Mouse (Mus musculus): Measurements from ENCODE around the gene Senp3. TPM values are rescaled to one million over a fixed set of nuclear protein-coding genes. Genes with fewer than 3 reads are reported as not detected.
"Not testable (repeated sequence)": the region's sequence is repeated elsewhere in the genome, so short reads cannot be mapped to it uniquely, and the experiment has no call there.

Senp3 gene
- 116 and 122 TPM in 2 replicates for polyA plus RNA-seq (2016; fragmentation: Nextera tagmentation; extraction: Ambion mirVana)

DNA sequence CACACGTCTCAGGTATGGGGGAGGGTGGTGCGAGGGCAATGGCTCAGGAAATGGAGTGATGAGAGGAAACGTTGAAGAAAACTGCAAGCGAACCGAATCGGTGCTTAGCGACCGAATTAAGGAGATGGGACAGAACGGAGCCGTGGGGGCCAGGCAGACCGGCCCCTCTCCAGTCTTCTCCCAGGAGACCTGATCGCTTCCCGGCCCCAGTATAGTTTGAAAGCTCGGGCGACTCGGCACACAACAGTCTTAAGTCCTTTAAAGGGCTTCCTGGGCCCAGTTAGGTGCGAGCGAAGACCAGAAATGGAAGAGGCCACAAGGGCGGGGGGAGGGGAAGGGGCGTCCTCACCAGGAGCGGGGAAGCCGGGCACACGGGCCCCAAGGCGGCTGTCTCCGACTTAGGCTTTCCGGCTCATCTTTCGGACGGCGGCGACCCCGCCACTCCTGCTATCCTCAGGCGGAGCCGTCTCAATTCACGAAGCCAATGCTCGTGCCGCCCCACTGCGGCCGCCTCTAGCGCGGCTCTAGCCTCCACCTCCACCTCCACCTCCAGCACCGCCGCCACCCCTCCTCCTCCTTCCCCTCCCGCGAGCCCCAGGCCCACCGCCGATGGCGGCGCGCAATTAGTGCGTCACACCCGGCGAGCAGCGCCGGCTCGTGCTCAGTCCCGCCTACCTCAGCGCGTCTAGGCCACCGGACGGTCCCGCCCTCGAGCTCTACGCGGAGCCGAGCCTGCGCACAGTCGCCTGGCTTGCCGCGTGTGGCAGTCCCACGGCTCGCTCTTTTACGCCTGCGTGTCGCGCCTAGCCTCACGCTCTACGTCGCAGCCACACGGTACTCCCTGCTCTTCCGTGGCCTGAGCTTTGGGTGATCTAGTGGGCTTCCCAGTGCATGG, at the start of gene Senp3:
Gene Senp3 (minus strand): TSS at position 771 of the 895 bp plus-strand sequence.
- Histone ChIP-seq H3K36me3 (peaks cover 41% of the 10 kb centered on the region), H3K27me3 (ENCODE audit: insufficient read depth, poor library complexity, severe bottlenecking) (peaks cover 7% of the 10 kb centered on the region; the same call in 1 of the 2 replicates), H3K27ac (peak within 1 kb of the TSS; percentile 93), H3K4me3 (peak within 1 kb of the TSS; percentile 82), H3K9me3 (no peaks in the 10 kb centered on the region), H3K4me1 (replicated peaks) (peaks cover 45% of the 10 kb centered on the region)
- DNase-seq (ENCODE audit: low spot score): peak; percentile 98
- WGBS: under 1% methylated on average over 80 of the region's 80 CpGs

DNA sequence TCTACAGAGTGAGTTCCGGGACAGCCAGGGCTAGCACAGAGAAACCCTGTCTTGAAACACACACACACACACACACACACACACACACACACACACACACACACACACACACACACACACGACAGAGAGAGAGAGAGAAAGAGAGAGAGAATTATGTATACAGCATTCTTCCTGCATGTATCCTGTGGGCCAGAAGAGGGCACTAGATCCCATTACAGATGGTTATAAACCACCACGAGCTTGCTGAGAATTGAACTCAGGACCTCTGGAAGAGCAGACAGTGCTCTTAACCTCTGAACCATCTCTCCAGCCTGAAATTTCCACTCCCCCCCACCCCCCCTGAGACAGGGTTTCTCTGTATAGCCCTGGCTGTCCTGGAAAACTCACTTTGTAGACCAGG, 49.5 kb upstream of the Senp3 start:
- not testable (repeated sequence) for H3K4me3 ChIP-seq; H3K27ac ChIP-seq; DNase-seq (ENCODE audit: low spot score); H3K9me3 ChIP-seq; H3K27me3 ChIP-seq (ENCODE audit: insufficient read depth, poor library complexity, severe bottlenecking); H3K4me1 ChIP-seq (replicated peaks)
- WGBS: 82% methylated on average over 2 of the region's 3 CpGs
- peaks cover 32% of the 10 kb centered on the region for H3K36me3 ChIP-seq

DNA sequence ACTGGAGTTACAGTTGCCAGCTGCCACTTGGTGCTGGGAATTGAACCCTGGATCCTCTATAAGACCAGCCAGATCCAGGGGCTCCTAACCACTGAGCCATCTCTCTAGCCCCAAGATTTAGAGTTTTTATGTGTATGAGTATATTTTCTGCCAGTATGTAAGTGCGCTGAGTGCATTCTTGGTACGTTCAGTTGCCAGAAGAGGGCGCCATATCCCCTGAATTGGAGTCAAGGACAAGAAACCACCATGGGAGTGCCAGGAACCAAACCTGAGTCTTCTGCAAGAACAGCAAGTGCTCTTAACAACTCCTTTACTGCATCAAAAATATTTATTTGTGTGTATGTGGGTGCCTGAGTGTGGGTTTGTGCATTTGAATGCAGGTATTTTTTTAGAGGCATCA, 47.2 kb upstream of the Senp3 start:
- Histone ChIP-seq H3K4me1 (replicated peaks) (no peaks in the 10 kb centered on the region), H3K36me3 (peaks cover 9% of the 10 kb centered on the region), H3K4me3 (no peak overlapping the region), H3K27ac (no peak overlapping the region), H3K9me3 (no peaks in the 10 kb centered on the region), H3K27me3 (ENCODE audit: insufficient read depth, poor library complexity, severe bottlenecking) (no peaks in the 10 kb centered on the region)
- peak; percentile 57 for DNase-seq (ENCODE audit: low spot score)
- WGBS: 14% methylated on average over 3 of the region's 3 CpGs

DNA sequence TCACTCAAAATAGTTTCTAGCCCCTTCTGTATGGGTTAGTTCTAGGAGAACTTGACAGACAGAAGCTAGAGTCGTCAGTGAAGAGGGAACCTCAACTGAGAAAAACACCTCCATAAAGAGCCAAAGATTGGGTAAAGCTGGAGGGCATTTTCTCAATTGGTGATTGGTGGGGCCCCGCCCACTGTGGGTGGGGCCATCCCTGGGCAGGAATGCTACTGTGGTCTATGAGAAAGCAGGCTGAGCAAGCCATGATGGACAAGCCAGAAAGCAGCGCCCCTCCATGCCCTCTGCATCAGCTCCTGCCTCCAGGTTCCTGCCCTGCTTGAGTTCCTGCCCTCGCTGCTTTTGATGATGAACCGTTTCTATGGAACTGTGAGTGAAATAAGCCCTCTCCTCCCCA, 44.1 kb upstream of the Senp3 start:
- Histone ChIP-seq H3K27ac (no peak overlapping the region), H3K36me3 (no peaks in the 10 kb centered on the region), H3K27me3 (ENCODE audit: insufficient read depth, poor library complexity, severe bottlenecking) (no peaks in the 10 kb centered on the region), H3K9me3 (no peaks in the 10 kb centered on the region), H3K4me3 (no peak overlapping the region), H3K4me1 (replicated peaks) (no peaks in the 10 kb centered on the region)
- no peak for DNase-seq (ENCODE audit: low spot score)
- 38% methylated on average over 5 of the region's 5 CpGs for WGBS

DNA sequence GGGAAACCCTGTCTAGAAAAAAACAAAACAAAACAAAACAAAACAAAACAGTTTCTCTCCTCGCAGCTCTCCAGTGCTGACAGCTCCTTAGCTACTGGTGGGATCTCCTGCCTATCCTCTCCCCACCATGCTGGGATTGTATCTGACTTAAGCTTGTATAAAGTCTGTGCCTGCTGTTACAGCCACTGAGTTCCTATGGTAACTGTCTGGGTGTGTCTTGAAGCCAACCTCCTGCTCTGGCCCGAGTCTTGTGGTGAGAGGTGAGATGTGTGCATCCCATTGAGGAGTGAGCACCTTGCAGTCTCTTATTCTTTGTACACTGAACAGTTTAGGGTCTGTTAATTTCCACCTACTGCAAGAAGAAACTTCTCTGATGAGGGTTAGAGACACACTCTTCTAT, 41.2 kb upstream of the Senp3 start:
- H3K4me1 ChIP-seq (replicated peaks): peaks cover 9% of the 10 kb centered on the region
- H3K27me3 ChIP-seq (ENCODE audit: insufficient read depth, poor library complexity, severe bottlenecking): no peaks in the 10 kb centered on the region
- H3K36me3 ChIP-seq: no peaks in the 10 kb centered on the region
- whole genome bisulfite sequencing: 48% methylated on average over 2 of the region's 2 CpGs
- DNase-seq (ENCODE audit: low spot score): no peak
- no peak overlapping the region for H3K27ac ChIP-seq
- no peak overlapping the region for H3K4me3 ChIP-seq
- H3K9me3 ChIP-seq: no peaks in the 10 kb centered on the region

DNA sequence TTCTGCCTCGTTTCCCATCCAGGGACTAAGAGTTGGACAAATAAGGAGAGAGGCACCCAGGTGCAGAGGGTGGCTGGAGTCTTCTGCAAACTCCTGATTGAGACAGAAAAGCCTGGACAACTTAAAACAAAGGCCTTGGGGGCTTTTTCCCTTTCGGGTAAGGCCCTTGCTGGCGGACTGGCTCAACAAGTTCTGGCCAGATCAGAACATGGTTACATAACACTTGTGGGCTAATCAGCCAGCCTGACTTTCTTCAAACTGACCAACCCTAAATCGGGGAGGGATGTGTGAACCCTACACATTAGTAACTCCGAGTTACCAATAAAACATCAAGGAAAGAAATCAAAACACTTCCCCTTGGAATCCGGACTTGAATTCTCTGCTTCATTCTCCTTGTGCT, 39.0 kb upstream of the Senp3 start:
- 81% methylated on average over 6 of the region's 6 CpGs for WGBS
- Histone ChIP-seq H3K9me3 (no peaks in the 10 kb centered on the region), H3K4me1 (replicated peaks) (peaks cover 14% of the 10 kb centered on the region), H3K27ac (no peak overlapping the region), H3K36me3 (no peaks in the 10 kb centered on the region), H3K27me3 (ENCODE audit: insufficient read depth, poor library complexity, severe bottlenecking) (no peaks in the 10 kb centered on the region), H3K4me3 (no peak overlapping the region)
- no peak for DNase-seq (ENCODE audit: low spot score)

DNA sequence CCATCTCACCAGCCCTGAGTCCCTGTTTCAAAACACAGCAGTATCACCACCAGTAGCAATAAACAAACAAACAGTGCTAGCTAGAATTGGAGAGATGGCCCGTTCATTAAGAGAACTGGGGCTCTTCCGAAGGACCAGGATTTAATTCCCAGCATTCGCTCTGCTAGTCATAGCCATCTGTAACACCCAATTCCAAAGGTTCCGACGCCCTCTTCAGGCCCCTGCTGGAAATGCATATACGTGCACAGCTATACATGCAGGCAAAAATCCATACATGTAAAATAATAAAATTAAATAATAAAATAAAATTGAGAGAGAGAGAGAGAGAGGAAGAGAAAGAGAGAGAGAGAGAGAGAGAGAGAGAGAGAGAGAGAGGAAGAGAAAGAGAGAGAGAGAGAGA, 37.5 kb upstream of the Senp3 start:
- Histone ChIP-seq H3K4me1 (replicated peaks) (peaks cover 19% of the 10 kb centered on the region), H3K27me3 (ENCODE audit: insufficient read depth, poor library complexity, severe bottlenecking) (no peaks in the 10 kb centered on the region), H3K9me3 (no peaks in the 10 kb centered on the region), H3K36me3 (no peaks in the 10 kb centered on the region), H3K4me3 (no peak overlapping the region), H3K27ac (no peak overlapping the region)
- no peak for DNase-seq (ENCODE audit: low spot score)
- 72% methylated on average over 6 of the region's 6 CpGs for WGBS

DNA sequence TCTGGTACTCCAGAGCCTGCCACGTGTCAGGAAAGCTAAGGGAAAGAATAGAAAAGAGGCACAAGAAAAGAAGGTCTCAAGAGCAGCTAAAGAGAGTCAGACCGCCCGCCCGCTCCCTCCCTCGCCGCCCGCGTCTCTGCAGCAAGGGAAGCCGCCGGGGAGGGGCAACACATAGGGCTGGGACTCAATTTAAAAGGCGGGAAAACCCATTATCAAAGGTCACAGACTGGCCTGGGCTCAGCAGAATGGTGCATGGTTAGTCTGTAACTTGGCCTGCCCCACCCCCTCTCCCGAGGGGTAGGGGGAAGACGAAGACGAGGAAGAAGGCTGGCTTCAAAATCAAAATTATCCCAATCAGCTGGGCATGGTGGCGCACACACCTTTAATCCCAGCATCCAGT, 36.8 kb upstream of the Senp3 start:
- WGBS: 32% methylated on average over 15 of the region's 15 CpGs
- peak overlapping the region; percentile 40; the same call in 1 of the 2 replicates for H3K27ac ChIP-seq
- H3K36me3 ChIP-seq: no peaks in the 10 kb centered on the region
- H3K4me1 ChIP-seq (replicated peaks): peaks cover 19% of the 10 kb centered on the region
- no peaks in the 10 kb centered on the region for H3K9me3 ChIP-seq
- DNase-seq (ENCODE audit: low spot score): peak; percentile 27
- no peaks in the 10 kb centered on the region for H3K27me3 ChIP-seq (ENCODE audit: insufficient read depth, poor library complexity, severe bottlenecking)
- H3K4me3 ChIP-seq: peak overlapping the region; percentile 18; the same call in 1 of the 2 replicates

DNA sequence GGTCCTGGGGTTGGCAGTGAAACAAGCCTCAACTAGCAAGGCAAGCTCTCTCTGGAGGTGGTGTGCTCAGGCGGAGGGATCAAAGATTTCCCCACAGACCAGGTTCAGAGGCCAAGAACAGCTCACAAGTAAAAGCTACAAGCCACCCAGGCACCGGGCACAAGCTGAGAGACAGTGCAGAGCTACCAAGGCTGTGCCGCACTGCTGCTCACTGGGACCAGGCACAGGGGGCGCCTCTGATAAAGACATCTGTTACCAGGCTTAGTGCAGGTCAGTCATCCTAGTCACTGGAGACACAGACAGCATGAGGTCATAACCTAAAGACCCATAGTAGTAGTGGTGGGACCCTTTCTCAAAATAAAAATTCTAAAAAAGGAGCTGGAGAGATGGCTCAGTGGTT, 35.1 kb upstream of the Senp3 start:
- no peak overlapping the region for H3K27ac ChIP-seq
- 66% methylated on average over 4 of the region's 4 CpGs for WGBS
- H3K36me3 ChIP-seq: no peaks in the 10 kb centered on the region
- no peak overlapping the region for H3K4me3 ChIP-seq
- peaks cover 27% of the 10 kb centered on the region for H3K4me1 ChIP-seq (replicated peaks)
- no peaks in the 10 kb centered on the region for H3K27me3 ChIP-seq (ENCODE audit: insufficient read depth, poor library complexity, severe bottlenecking)
- DNase-seq (ENCODE audit: low spot score): no peak
- H3K9me3 ChIP-seq: no peaks in the 10 kb centered on the region

DNA sequence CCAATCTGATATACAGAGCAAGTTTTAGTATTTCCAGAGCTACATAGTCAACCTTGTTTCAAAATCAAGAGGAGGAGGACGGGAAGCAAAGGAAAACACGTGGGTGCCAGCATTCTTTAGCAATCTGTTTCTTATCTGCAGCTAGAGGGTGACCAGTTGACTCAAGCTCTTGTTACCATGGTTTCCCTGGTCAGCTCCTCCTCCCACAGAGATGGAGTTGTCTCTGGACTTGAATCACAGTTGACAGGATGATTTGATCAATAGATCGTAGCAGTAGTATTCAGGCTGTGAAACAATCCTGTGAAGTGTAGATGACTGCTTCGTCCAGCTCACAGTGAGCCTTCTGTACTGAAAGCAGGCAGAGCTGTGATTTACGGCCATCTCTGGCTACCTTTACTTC, 34.0 kb upstream of the Senp3 start:
- no peak overlapping the region; the same call in 1 of the 2 replicates for H3K27ac ChIP-seq
- DNase-seq (ENCODE audit: low spot score): peak; percentile 30
- 31% methylated on average over 5 of the region's 5 CpGs for WGBS

DNA sequence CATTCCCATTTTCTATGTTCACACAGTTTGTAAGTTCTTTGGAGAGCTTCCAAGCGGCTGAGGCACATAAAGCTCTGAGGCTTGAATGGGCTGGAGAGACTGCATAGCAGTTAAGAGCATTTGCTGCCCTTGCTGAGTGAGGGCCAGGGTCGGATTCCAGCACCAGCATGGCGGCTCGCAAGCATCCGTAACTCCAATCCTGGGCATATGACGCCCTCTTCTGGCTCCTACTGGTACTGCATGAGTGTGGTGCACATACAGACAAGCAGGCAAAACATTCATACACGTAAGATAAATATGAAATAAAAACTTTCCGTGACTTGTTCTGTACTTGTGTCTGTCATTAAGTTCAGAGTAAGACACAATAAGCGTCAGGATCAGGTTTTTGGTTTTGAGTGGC, 33.6 kb upstream of the Senp3 start:
- Histone ChIP-seq H3K27ac (no peak overlapping the region), H3K4me1 (replicated peaks) (peaks cover 27% of the 10 kb centered on the region), H3K4me3 (no peak overlapping the region), H3K36me3 (no peaks in the 10 kb centered on the region), H3K27me3 (ENCODE audit: insufficient read depth, poor library complexity, severe bottlenecking) (no peaks in the 10 kb centered on the region), H3K9me3 (no peaks in the 10 kb centered on the region)
- WGBS: 58% methylated on average over 9 of the region's 9 CpGs
- peak; percentile 34 for DNase-seq (ENCODE audit: low spot score)

More for the DNA sequence above, 34.0 kb upstream of the Senp3 start:
- Histone ChIP-seq H3K4me3 (no peak overlapping the region), H3K9me3 (no peaks in the 10 kb centered on the region), H3K36me3 (no peaks in the 10 kb centered on the region), H3K27me3 (ENCODE audit: insufficient read depth, poor library complexity, severe bottlenecking) (no peaks in the 10 kb centered on the region), H3K4me1 (replicated peaks) (peaks cover 27% of the 10 kb centered on the region)

DNA sequence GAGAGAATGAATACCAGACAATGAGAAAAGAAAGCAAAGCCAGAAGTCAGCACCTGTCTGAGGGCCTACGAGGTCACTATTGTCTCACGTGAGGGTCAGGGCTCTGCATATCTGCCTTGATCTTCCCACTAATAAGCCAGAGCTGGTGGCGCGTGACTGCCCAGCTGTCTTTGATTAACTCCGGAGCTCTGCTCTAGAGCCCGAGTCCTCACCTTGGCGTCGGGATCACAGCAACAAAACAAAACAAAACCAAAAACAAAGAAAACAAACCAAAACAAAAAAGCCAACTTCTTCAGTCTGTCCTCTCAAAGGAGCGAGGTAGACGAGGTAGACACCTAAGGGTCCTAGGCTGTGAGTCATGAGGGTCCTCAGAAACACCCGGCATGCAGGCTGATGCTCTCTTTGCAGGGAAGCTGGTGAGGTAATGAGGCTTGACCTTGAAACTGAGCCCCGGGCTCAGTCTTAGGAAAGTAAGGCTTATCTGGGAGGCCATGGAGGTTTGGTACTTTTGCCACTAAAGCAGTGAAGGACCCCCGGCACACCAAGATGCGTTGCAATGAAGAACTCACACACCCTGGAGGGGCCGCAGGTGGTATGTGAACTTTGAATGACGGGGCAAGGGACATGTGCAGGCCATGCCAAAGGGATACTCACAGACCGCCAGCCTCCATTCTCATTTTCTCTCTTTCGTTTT, 32.9 kb upstream of the Senp3 start:
- H3K9me3 ChIP-seq: no peaks in the 10 kb centered on the region
- 71% methylated on average over 18 of the region's 18 CpGs for WGBS
- H3K36me3 ChIP-seq: no peaks in the 10 kb centered on the region
- DNase-seq (ENCODE audit: low spot score): peak; percentile 53
- peaks cover 29% of the 10 kb centered on the region for H3K4me1 ChIP-seq (replicated peaks)
- H3K27ac ChIP-seq: peak overlapping the region; percentile 56; the same call in 1 of the 2 replicates
- H3K4me3 ChIP-seq: no peak overlapping the region
- no peaks in the 10 kb centered on the region for H3K27me3 ChIP-seq (ENCODE audit: insufficient read depth, poor library complexity, severe bottlenecking)

All from hindbrain, embryonic 10.5 days (tissue).